Mouse (Mus musculus) retina, postnatal 1 day (tissue): ENCODE results near the gene Lax1.
A peak's percentile ranks its signal among the peaks of the same experiment; 100 is the strongest.
"Not testable (repeated sequence)": the region's sequence is repeated elsewhere in the genome, so short reads cannot be mapped to it uniquely, and the experiment has no call there.

Source experiments
- DNase-seq: peaks from one replicate; pipeline ENCODE4 v3.0.0-alpha.2; 2012

The Lax1 gene

GRCm38 (mm10) chr1:133689897-133690296, at the start of gene Lax1:
Gene Lax1 (minus strand): TSS chr1:133690108.
- DNase-seq: no peak

- DNase-seq: no peak
Observed at GRCm38 (mm10) chr1:133736664-133737063, 46.8 kb upstream of the Lax1 start.

- DNase-seq: peak; percentile 83
Observed at GRCm38 (mm10) chr1:133735995-133736652, 46.2 kb upstream of the Lax1 start.

DNA sequence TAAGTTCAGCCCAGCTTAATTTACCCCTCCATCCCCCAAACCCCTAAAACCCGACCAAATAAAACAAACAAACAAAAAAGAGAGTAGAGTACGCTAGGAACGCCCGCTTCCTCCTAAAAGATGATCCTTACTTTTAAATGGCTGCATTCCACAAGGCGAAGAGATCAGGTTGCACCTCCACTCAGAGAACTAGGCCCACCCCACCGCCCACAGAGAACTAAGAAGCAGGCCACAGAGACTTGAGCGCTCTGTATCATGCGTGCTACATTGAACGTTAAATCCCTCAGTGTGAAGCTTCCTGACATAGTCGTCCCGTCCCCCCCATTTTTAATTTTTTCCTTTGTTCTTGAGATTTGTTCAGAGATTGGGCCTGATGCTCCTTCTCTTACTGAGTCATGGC, 42.9 kb upstream of the Lax1 start:
- DNase-seq: no peak

DNA sequence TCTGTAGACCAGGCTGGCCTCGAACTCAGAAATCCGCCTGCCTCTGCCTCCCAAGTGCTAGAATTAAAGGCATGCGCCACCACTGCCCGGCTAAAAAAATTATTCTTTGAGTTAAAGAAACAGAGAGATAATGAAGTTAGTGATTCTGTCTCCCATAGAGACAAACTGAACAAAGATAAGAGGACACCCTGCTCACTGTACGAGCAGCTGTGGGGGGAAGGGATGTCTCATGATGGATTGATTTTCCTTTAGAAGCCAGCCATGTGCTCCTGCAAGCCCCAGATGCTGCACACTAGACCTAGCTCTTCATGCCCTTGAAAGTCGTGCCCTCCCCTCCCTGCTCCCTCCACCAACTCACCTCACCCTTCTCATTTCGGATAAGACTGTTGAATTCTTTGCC, 38.4 kb upstream of the Lax1 start:
- DNase-seq: no peak

GRCm38 (mm10) chr1:133720342-133720741, 30.4 kb upstream of the Lax1 start:
- DNase-seq: no peak

DNA sequence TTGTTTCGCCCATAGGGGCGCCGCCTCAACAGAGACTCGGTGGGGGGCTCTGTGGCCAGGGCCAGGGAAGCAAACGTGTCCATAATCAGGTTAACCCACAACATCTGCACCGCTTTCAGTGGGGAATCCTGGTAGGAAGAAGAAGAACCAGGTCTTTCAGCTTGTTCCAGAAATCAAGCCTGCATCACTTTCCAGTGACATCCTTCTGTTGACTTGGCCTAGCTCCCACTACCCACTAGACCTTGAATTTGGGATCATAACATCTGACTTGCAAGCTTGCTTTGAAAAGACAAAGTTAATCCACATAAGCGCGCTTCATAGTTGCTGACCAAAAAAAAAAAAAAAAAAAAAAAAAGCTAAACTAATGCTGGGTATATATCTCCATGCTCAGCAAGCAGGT, 28.9 kb upstream of the Lax1 start:
- no peak for DNase-seq

- DNase-seq: no peak
Observed at GRCm38 (mm10) chr1:133718296-133718695, 28.4 kb upstream of the Lax1 start.

DNA sequence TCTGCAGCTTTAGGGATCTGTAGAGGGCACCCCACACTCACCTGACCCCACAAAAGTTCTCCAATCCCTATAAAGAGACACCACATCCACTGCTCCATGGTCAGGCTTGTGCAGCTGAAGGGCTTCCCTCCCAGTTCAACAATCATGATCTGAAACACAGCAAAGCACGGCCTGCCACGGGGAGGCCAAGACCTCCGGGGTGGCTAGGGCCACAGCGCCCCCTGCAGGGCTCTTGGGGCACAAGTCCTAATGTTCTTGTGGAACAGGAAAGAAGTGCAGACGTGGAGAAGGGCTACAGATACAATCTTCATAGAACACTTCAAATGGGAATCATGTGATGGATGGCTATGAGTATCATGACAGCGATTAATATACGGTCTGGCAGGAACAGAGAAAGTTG, 26.6 kb upstream of the Lax1 start:
- DNase-seq: peak; percentile 51

GRCm38 (mm10) chr1:133715191-133715590, 25.3 kb upstream of the Lax1 start:
- DNase-seq: peak; percentile 80

- no peak for DNase-seq
Observed at GRCm38 (mm10) chr1:133713009-133713370, 23.1 kb upstream of the Lax1 start.

- no peak for DNase-seq
Observed at GRCm38 (mm10) chr1:133712288-133713008, 22.5 kb upstream of the Lax1 start.

DNA sequence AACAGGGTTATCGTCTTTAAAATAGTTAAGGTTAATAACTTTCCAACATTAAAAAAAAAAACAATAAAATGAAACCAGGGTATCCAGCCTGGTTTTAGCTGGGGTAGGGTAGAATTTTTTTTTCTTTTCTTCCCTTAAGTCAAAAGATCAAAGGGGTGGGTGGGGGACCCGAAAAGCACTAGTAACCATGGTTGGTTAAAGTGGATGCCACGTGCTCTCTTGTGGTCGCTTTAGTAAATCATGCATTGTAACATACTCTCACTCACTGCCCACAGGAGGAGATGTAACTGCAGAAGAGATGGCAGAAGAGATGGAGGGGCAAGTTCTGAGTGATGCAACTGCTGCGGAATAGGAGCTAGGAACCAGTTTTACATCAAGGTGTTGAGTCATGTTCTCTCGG, 21.5 kb upstream of the Lax1 start:
- DNase-seq: no peak

- peak; percentile 46 for DNase-seq
Observed at GRCm38 (mm10) chr1:133710895-133711294, 21.0 kb upstream of the Lax1 start.

DNA sequence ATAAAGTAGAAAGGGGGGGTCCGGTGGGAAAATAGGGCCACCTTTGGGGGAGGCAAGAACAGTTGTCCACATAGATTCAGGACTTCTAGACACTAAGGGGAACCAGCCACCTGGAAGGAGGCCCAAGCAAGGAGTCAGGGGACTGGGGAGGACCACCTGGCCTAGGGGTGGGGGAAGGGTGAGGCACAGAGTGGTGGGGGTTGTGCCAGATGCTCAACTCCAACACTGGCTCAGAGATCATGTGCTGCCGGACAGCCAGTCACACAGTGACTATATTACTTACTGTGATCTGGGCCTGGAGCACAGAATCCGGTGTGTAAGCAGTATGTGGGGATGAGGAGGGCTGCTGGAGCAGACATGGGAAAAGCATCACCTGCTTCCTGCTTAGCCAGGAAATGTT, 19.4 kb upstream of the Lax1 start:
- peak; percentile 23 for DNase-seq

DNA sequence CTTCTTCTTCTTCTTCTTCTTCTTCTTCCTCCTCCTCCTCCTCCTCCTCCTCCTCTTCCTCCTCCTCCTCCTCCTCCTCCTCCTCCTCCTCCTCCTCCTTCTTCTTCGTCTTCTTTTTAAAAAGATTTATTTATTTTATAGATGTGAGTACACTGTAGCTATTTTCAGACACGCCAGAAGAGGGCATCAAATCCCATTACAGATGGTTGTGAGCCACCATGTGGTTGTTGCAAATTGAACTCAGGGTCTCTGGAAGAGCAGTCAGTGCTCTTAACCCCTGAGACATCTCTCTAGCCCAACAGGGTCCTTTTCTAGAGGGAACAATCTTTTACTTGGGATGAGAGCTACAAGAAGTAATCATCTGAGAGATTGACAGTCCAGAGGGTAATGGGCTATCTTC, 11.9 kb upstream of the Lax1 start:
- not testable (repeated sequence) for DNase-seq

GRCm38 (mm10) chr1:133697935-133698620, 8.2 kb upstream of the Lax1 start:
- no peak for DNase-seq

DNA sequence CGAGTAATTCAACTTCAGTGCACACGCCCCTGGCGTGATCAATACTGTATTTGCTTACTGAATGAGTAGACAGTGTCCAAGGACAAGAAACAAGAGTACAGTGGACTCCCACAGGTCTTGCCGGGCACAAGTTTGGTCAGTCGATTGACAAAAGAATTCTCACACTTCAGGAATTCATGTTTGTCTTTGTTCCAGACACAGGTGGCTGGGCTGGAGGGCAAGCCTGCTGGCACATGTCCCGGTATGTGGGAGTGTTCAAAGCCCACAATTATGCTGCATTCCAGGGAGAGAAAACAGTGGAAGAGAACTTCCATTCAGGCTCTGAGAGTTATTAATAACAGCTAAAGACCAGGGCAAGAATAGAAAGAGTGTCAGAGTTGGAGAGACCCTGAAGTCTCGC, 6.0 kb upstream of the Lax1 start:
- peak; percentile 66 for DNase-seq

- DNase-seq: no peak
Observed at GRCm38 (mm10) chr1:133694876-133695275, 5.0 kb upstream of the Lax1 start.

DNA sequence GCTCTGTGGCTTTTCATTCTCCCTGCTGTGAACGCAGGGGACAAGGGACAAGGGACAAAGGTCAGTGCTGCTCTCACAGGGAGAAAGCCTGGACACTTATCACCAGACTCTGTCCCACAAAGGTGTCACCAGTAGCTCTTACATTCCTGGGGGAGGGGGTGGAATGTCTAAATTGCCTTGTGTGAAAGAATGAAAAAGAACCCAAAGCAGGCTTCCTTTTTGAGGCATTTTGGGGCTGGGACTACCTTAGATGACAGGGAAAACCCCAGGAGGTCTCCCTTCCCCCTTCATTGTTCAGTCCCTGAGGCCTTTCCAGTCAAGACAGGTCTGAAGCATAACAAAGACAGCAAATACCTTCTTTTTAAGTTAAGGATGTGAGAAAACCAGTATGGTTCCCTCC, 4.4 kb upstream of the Lax1 start:
- DNase-seq: no peak

DNA sequence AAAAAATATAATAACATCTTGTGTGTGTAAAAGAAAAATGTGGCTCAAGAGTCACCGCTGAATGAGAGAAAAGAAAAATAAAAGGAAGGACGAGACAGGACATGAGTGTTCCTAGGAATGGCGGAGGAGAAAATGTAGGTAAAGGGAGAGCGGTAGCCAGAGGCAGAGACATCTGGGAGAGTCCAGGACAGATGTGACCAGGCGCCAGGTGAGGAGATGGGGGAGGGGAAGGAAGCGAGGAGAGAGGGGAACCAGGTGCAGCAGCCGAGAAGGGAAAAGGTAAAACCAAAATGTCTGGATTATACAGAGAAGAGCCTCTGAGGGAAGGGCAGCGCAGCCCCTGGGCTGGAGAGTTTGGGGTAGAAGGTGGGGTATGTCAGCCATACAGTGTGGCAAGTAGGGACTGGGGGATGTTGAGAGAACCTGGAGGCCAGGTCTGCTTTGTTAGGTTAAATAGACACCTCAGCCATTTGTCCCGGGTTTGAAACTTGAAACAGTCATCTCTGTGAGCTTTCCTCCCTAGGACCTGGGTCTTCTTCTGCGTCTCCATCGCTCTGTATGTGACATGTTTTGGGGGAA, 3.7 kb upstream of the Lax1 start:
- DNase-seq: no peak

DNA sequence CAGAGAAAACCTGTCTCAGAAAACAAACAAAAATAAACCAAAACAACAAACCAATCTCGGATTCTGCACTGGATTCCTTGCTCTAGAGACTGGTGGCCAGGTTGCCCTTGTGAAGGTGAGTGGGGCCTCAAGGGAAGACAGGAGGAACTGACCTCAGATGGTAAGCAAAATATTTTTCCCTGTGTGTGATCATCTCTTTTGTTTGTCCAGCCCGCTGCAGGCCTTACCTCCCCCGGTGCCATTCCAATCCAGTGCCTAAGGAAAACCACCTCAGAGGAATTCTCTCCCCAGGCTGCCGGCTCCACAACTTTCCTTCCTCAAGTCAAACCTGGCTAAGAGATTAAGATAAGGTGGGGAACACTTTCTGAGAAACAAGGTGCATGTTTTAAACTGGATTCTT, 2.3 kb upstream of the Lax1 start:
- no peak for DNase-seq

DNA sequence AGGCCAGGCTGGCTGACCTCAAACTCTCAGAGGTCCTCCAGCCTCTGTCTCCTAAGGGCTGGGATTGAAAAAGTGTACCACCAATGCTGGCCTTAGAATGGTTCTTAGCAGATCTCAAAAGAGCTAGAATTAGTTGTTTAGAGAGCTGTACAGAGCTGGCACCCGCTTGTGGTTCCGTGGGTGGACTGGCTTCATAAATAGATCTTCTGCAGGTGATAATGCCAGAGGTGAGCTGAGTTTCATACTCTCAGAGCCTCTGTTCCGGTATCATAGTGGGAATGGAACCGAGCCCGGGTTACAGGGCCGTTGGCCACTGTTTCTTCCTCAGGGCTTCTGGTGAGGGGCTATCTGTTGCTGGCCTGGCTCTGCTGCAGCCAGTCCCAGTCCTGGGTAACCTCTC, 1.1 kb upstream of the Lax1 start:
- DNase-seq: no peak

GRCm38 (mm10) chr1:133688301-133688700, 1.6 kb downstream of the Lax1 start:
- DNase-seq: no peak
